Mouse (Mus musculus) stomach, postnatal 0 days (tissue): ENCODE results near the gene Fblim1.

ENCODE experiments used
- CTCF ChIP-seq: IDR thresholded peaks from 2 replicates; pipeline ENCODE4 v1.5.1; 2016; ENCODE audit warnings: antibody characterized with exemption, low read depth, mild to moderate bottlenecking, moderate library complexity
- EP300 ChIP-seq: optimal IDR thresholded peaks from 2 replicates; pipeline ENCODE3; 2016; ENCODE audit warnings: antibody characterized with exemption

DNA sequence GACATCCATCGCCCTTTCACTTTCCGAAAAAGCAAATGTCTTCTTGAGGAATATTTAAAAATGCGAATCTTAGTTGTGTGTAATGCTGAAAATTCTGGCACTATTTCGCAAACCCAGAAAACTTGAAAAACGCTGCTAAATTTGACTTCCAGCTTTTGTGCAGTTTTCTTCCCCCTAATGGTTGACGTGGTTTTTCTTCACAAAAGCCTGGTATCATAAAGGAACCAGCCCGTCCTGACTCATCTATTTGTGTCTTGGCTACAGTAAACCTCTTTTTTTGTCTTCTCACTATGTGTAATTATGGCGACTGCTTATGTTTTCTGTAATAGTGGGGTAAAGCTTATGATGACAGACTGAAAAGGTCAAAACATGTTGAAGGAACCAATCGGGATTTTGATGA lies 58.6 kb downstream of the Fblim1 start:
- TF ChIP-seq CTCF = no peak
- TF ChIP-seq EP300 = no peak
